Mouse (Mus musculus) cortical plate, adult 2 months (tissue): Measurements from ENCODE around the gene Ifna15.

Experiments
- CTCF ChIP-seq: fragments of 200-500 bp; IDR thresholded peaks from 2 replicates; pipeline ENCODE4 v1.5.1; 2011; ENCODE audit warnings: mild to moderate bottlenecking, control low read depth, low read length; ENCODE audit not compliant: insufficient read depth; ENCODE audit errors: extremely low read depth
- POLR2A ChIP-seq: fragments of 200-500 bp; IDR thresholded peaks from 2 replicates; pipeline ENCODE4 v1.6.1; 2011; ENCODE audit warnings: mild to moderate bottlenecking, low read length, control low read depth; ENCODE audit not compliant: insufficient read depth; ENCODE audit errors: extremely low read depth

DNA sequence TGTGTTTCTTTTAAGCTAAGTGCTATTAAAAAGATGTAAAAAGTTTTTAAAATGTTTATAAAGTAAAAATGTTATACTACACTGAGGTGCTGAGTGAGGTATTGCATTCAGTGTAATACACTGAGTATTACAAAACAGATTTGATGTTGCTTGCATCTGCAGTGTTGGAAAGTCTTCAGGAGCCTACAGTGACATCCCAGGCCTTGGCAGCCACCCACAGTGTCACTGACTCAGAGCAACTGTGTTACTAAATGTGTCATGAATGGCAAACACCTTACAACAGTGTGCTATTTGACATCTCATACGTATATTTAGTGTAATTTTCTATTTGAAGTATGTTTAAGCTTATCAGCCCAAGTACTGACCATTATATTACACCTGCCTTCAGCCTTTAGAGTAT is 10.1 kb downstream of the Ifna15 start:
- TF ChIP-seq CTCF = no peak
- no peak for TF ChIP-seq POLR2A
